Comparison of ENCODE assay signal across 14 mouse cellular contexts in genomic region chr5:114752397-114752796, GRCm38 (mm10).
"Had no signal": no experiment of that assay in that cellular context is flagged by ENCODE, and none has a peak within 500 bp of the region (broad histone marks: within the 10 kb centered on the region; RNA-seq: fewer than 3 reads in every experiment).

No protein-coding gene starts in this region.

- H3K27ac ChIP-seq: neural tube, embryonic 15.5 days had no signal

- H3K4me3 ChIP-seq: neural tube, embryonic 15.5 days; stomach, embryonic 15.5 days had no signal

- H3K4me1 ChIP-seq: neural tube, embryonic 15.5 days; stomach, embryonic 15.5 days had no signal

- H3K9me3 ChIP-seq: neural tube, embryonic 15.5 days; stomach, embryonic 15.5 days had no signal

- H3K4me2 ChIP-seq: neural tube, embryonic 15.5 days; stomach, embryonic 15.5 days had no signal

- H3K27me3 ChIP-seq: neural tube, embryonic 15.5 days; stomach, embryonic 15.5 days had no signal

- H3K9ac ChIP-seq: neural tube, embryonic 15.5 days; stomach, embryonic 15.5 days had no signal

- DNase-seq: retina, postnatal 1 day; right cerebral cortex, adult 18-20 months; right cerebral cortex, postnatal 14 days; right cerebral cortex, postnatal 25 days; right cerebral cortex, postnatal 4 days; spleen, adult 18-20 months; thymus, adult 18-20 months; thymus, adult 2 months; thymus, postnatal 14 days; thymus, postnatal 25 days; thymus, postnatal 36 days; thymus, postnatal 4 days had no signal
